Mouse (Mus musculus): ENCODE results near the gene 6720489N17Rik. TPM values are rescaled to one million over a fixed set of nuclear protein-coding genes. Genes with fewer than 3 reads are reported as not detected.

Gene 6720489N17Rik
- polyA plus RNA-seq, 1 experiment from 2014 or later: 7.2 TPM

Small RNA genes within 50 kb of the gene (microRNA-seq; reads per million reads assigned to microRNA genes)
- not detected for gene Gm24020

Other genes with a start within 250 kb of the 6720489N17Rik start
- 1.8 and 2.7 TPM in 2 replicates for gene Gm3604, start 241.0 kb downstream of the 6720489N17Rik start, polyA plus RNA-seq (2015; fragmentation: Nextera tagmentation; extraction: Ambion mirVana)
- 13.1 and 15.4 TPM in 2 replicates for gene Gm49359, start 157.3 kb downstream of the 6720489N17Rik start, polyA plus RNA-seq (2015; fragmentation: Nextera tagmentation; extraction: Ambion mirVana)
- gene Zfp935, start 65.7 kb downstream of the 6720489N17Rik start, polyA plus RNA-seq (2015; fragmentation: Nextera tagmentation; extraction: Ambion mirVana): not detected in 2 replicates
- gene Zfp934, start 53.0 kb downstream of the 6720489N17Rik start, polyA plus RNA-seq (2015; fragmentation: Nextera tagmentation; extraction: Ambion mirVana): 10.1 and 10.8 TPM in 2 replicates
- 29.9 and 31.2 TPM in 2 replicates for gene Platr25, start 136.5 kb upstream of the 6720489N17Rik start, polyA plus RNA-seq (2015; fragmentation: Nextera tagmentation; extraction: Ambion mirVana)
- gene Gm5141, start 161.6 kb upstream of the 6720489N17Rik start, polyA plus RNA-seq (2015; fragmentation: Nextera tagmentation; extraction: Ambion mirVana): 9.9 and 10.7 TPM in 2 replicates
- gene Fbp2, start 234.2 kb upstream of the 6720489N17Rik start, polyA plus RNA-seq (2015; fragmentation: Nextera tagmentation; extraction: Ambion mirVana): 0.89 and 0.95 TPM in 2 replicates